Mouse (Mus musculus): ENCODE measurements around the gene Trim12a. TPM values are rescaled to one million over a fixed set of nuclear protein-coding genes. Genes with fewer than 3 reads are reported as not detected.

Gene Trim12a
- polyA plus RNA-seq (2021; fragmentation: Nextera tagmentation) = 1.8 and 3.3 TPM in 2 replicates
- long read RNA-seq, experiment 1, partial matches to known transcripts = 2 of 11 reads
- long read RNA-seq, experiment 1, other reads (novel, unspliced or antisense) = 6 of 11 reads
- long read RNA-seq, experiment 2, partial matches to known transcripts = 2 of 3 reads
- long read RNA-seq, experiment 2, other reads (novel, unspliced or antisense) = 1 of 3 reads

GRCm38 (mm10) chr7:104315369-104316080, at the start of gene Trim12a:
Trim12a (minus strand) TSS chr7:104315466.

GRCm38 (mm10) chr7:104352717-104353599, 37.7 kb upstream of the Trim12a start, which contains the start of gene Trim12c:
Trim12c (minus strand) TSS chr7:104353362.

GRCm38 (mm10) chr7:104329171-104329570, 13.9 kb upstream of the Trim12a start, which contains the start of gene Trim34b:
Trim34b (plus strand) TSS chr7:104329471.

GRCm38 (mm10) chr7:104287576-104288443, 27.5 kb downstream of the Trim12a start, which contains the start of gene Trim5:
Trim5 (minus strand) TSS chr7:104288094.

Other genes with a start within 250 kb of the Trim12a start
- not detected in 2 replicates for gene Olfr644, start 243.6 kb downstream of the Trim12a start, polyA plus RNA-seq (2021; fragmentation: Nextera tagmentation)
- not detected in 2 replicates for gene Olfr645, start 230.0 kb downstream of the Trim12a start, polyA plus RNA-seq (2021; fragmentation: Nextera tagmentation)
- not detected in 2 replicates for gene Olfr646, start 210.6 kb downstream of the Trim12a start, polyA plus RNA-seq (2021; fragmentation: Nextera tagmentation)
- not detected in 2 replicates for gene Ubqln5, start 185.6 kb downstream of the Trim12a start, polyA plus RNA-seq (2021; fragmentation: Nextera tagmentation)
- gene Olfr643, start 178.1 kb downstream of the Trim12a start, polyA plus RNA-seq (2021; fragmentation: Nextera tagmentation) = not detected in 2 replicates
- gene Ubqln3, start 172.2 kb downstream of the Trim12a start, polyA plus RNA-seq (2021; fragmentation: Nextera tagmentation) = not detected in 2 replicates
- not detected in 2 replicates for gene Ubqlnl, start 164.9 kb downstream of the Trim12a start, polyA plus RNA-seq (2021; fragmentation: Nextera tagmentation)
- gene Olfm5, start 150.6 kb downstream of the Trim12a start, polyA plus RNA-seq (2021; fragmentation: Nextera tagmentation) = not detected in 2 replicates
- gene Olfr648, start 132.1 kb downstream of the Trim12a start, polyA plus RNA-seq (2021; fragmentation: Nextera tagmentation) = 0.04 and 0.09 TPM in 2 replicates
- not detected in 2 replicates for gene Olfr649, start 119.5 kb downstream of the Trim12a start, polyA plus RNA-seq (2021; fragmentation: Nextera tagmentation)
- gene Trim6, start 96.7 kb downstream of the Trim12a start, polyA plus RNA-seq (2021; fragmentation: Nextera tagmentation) = 0.05 and 0.09 TPM in 2 replicates
- gene Trim34a, start 71.0 kb downstream of the Trim12a start, polyA plus RNA-seq (2021; fragmentation: Nextera tagmentation) = 0.80 and 1.7 TPM in 2 replicates
- gene Trim5, start 27.4 kb downstream of the Trim12a start, polyA plus RNA-seq (2021; fragmentation: Nextera tagmentation) = 0.19 and 0.23 TPM in 2 replicates
- not detected in 2 replicates for gene Trim34b, start 14.0 kb upstream of the Trim12a start, polyA plus RNA-seq (2021; fragmentation: Nextera tagmentation)
- gene Trim12c, start 37.9 kb upstream of the Trim12a start, polyA plus RNA-seq (2021; fragmentation: Nextera tagmentation) = 0.67 and 0.77 TPM in 2 replicates
- gene Trim30b, start 54.4 kb upstream of the Trim12a start, polyA plus RNA-seq (2021; fragmentation: Nextera tagmentation) = 0.05 TPM in 1 of 2 replicates, not detected in the other
- not detected in 2 replicates for gene Trim30c, start 85.4 kb upstream of the Trim12a start, polyA plus RNA-seq (2021; fragmentation: Nextera tagmentation)
- 0.59 and 0.65 TPM in 2 replicates for gene Trim30a, start 149.7 kb upstream of the Trim12a start, polyA plus RNA-seq (2021; fragmentation: Nextera tagmentation)
- 0.40 and 0.46 TPM in 2 replicates for gene Trim30d, start 192.4 kb upstream of the Trim12a start, polyA plus RNA-seq (2021; fragmentation: Nextera tagmentation)
- not detected in 2 replicates for gene Olfr651, start 234.7 kb upstream of the Trim12a start, polyA plus RNA-seq (2021; fragmentation: Nextera tagmentation)
- 0.04 TPM in 1 of 2 replicates, not detected in the other for gene Olfr652, start 245.4 kb upstream of the Trim12a start, polyA plus RNA-seq (2021; fragmentation: Nextera tagmentation)